Mouse (Mus musculus) ES-Bruce4 (cell line): ENCODE data around the gene Ccdc32.

Source experiments
- CTCF ChIP-seq: IDR thresholded peaks from one replicate; pipeline ENCODE4 v1.8.1; 2011; ENCODE audit warnings: low read depth, low read length
- EP300 ChIP-seq: IDR thresholded peaks from 2 replicates; pipeline ENCODE4 v1.6.1; 2011; ENCODE audit warnings: low read depth, low read length; ENCODE audit not compliant: insufficient read depth
- POLR2A ChIP-seq: IDR thresholded peaks from one replicate; pipeline ENCODE4 v1.8.1; 2011; ENCODE audit warnings: low read length; ENCODE audit not compliant: insufficient read depth

DNA sequence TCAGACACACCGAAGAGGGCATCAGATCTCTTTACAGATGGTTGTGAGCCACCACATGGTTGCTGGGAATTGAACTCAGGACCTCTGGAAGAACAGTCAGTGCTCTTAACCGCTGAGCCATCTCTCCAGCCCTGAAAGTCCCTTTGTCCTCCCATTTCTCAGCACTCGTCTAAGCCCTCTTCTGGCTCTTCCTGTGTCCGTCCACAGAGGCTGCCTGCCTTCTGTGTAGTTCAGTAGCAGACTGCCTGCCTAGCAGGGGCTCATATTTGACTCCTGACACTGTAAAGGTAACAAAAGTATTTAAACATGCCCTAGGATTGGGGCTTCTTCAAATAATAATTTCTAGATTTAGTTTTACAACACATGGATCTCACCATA, 4.0 kb downstream of the Ccdc32 start:
- TF ChIP-seq POLR2A (no peak), CTCF (no peak), EP300 (no peak)
